Mouse (Mus musculus) cerebellum, adult 2 months (tissue): ENCODE data around the gene Trappc10. TPM values are rescaled to one million over a fixed set of nuclear protein-coding genes. Genes with fewer than 3 reads are reported as not detected.

ENCODE experiments used
- DNase-seq, 2 experiments: peaks; one replicate each; pipeline ENCODE4 v3.0.0; 2021
- H3K27ac ChIP-seq: fragments of 200-500 bp; 2 replicates; pipeline ENCODE4 v1.5.1; 2012; ENCODE audit warnings: low read length, control low read depth, inconsistent platforms; ENCODE audit not compliant: insufficient read depth
- H3K27me3 ChIP-seq: fragments of 200-500 bp; 2 replicates; pipeline ENCODE4 v1.6.1; 2012; ENCODE audit warnings: inconsistent platforms, mild to moderate bottlenecking, low read length, moderate library complexity; ENCODE audit not compliant: control insufficient read depth, insufficient read depth
- H3K4me1 ChIP-seq: fragments of 200-500 bp; 2 replicates; pipeline ENCODE4 v1.6.1; 2011; ENCODE audit warnings: low read length; ENCODE audit not compliant: control insufficient read depth, insufficient read depth
- H3K4me3 ChIP-seq: fragments of 200-500 bp; replicated peaks from 2 replicates; pipeline ENCODE3; 2011; ENCODE audit warnings: mild to moderate bottlenecking, low read depth, low read length, control low read depth; ENCODE audit not compliant: insufficient read depth
- CTCF ChIP-seq: fragments of 200-500 bp; IDR thresholded peaks from 2 replicates; pipeline ENCODE4 v1.5.1; 2011; ENCODE audit warnings: low read depth, mild to moderate bottlenecking, control low read depth, low read length, moderate library complexity, borderline replicate concordance; ENCODE audit not compliant: insufficient read depth
- POLR2A ChIP-seq: fragments of 200-500 bp; IDR thresholded peaks from 2 replicates; pipeline ENCODE4 v1.6.1; 2011; ENCODE audit warnings: low read length, control low read depth, borderline replicate concordance; ENCODE audit not compliant: insufficient read depth
- WGBS: fragments of 180-500 bp; shearing (Covaris S2); methylation state at CpG from one replicate; pipeline ENCODE4 v1.1.7; 2018; 5-methylcytosine and 5-hydroxymethylcytosine counted together
- polyA plus RNA-seq: library from polyadenylated mRNA; depleted of rRNA; stranded (reverse); fragments of >200 nt; gene quantifications from 2 replicates; pipeline ENCODE4 v1.2.3, GENCODE M21; 2012

Trappc10 gene
- polyA plus RNA-seq, 1 experiment, result 74.3 TPM

GRCm38 (mm10) chr10:78236885-78237629, 7.4 kb downstream of the Trappc10 start:
- no peak overlapping the region for H3K4me3 ChIP-seq
- TF ChIP-seq POLR2A (no peak), CTCF (no peak)
- H3K4me1 ChIP-seq, result peaks cover 40% of the 10 kb centered on the region
- H3K27ac ChIP-seq, result peak overlapping the region; percentile 87
- WGBS, result 65% methylated on average over 8 of the region's 8 CpGs
- DNase-seq, result peak in 1 of 2 experiments; percentile 29
- H3K27me3 ChIP-seq, result no peaks in the 10 kb centered on the region

- DNase-seq, result no peak
- WGBS, result 66% methylated on average over 6 of the region's 6 CpGs
- Histone ChIP-seq H3K27ac (no peak overlapping the region), H3K27me3 (no peaks in the 10 kb centered on the region), H3K4me3 (no peak overlapping the region), H3K4me1 (peaks cover 34% of the 10 kb centered on the region)
- no peak for TF ChIP-seq CTCF
- no peak for TF ChIP-seq POLR2A
Measured at GRCm38 (mm10) chr10:78233756-78234155, 10.7 kb downstream of the Trappc10 start.

DNA sequence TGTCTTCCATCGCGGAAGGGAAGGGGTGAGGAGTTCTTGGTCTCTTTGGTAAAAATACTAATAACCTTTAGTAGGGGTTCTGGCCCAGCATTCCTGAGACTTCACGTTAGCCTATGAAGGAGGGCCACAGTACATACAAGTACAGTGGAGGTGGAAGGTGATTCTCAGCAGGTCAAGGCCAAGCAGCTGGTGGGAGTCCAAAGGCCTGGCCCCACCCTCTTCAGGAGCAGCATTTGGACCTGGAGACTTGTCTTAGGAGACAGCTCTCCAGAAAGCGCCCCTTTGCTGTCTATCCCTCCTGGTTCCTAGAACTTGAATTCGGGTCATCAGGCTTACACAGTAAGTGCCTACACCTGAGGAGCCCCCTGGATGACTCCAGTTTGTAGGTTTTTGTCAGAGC, 11.3 kb downstream of the Trappc10 start:
- TF ChIP-seq POLR2A (no peak), CTCF (no peak)
- WGBS, result 92% methylated on average over 5 of the region's 5 CpGs
- peaks cover 32% of the 10 kb centered on the region for H3K4me1 ChIP-seq
- no peaks in the 10 kb centered on the region for H3K27me3 ChIP-seq
- H3K27ac ChIP-seq, result no peak overlapping the region
- H3K4me3 ChIP-seq, result no peak overlapping the region
- DNase-seq, result no peak

DNA sequence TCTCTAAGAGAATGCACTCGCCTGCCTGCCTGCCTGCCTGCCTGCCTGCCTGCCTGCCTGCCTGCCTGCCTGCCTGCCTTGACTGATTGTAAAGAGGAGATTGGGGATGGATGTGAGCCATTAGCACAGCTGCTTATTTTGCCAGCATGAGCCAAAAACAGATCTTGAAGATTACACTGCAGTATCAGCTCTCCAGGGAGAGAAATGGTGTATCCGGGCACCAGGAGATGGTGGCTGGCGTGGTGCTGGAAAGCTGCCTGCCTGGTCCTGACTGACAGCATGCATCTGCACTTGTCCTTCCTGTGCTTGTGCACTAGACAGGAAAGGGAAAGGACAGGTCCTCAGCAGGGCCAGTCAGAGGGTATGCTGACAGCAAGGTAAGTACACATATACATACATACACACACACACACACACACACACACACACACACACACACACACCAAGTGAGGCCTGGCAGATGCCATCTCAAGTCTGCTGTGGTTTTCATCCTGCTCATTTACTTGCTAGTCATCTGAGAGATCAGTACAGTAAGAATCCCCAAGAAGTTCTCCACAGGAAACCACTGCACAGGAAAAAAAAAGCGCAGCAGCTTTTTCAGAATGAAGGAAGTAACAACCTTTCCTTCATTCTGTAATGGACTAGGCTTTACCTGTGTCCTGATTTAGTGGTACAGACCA, 12.0 kb downstream of the Trappc10 start:
- TF ChIP-seq CTCF, result no peak
- no peak for TF ChIP-seq POLR2A
- 53% methylated on average over 4 of the region's 4 CpGs for WGBS

DNA sequence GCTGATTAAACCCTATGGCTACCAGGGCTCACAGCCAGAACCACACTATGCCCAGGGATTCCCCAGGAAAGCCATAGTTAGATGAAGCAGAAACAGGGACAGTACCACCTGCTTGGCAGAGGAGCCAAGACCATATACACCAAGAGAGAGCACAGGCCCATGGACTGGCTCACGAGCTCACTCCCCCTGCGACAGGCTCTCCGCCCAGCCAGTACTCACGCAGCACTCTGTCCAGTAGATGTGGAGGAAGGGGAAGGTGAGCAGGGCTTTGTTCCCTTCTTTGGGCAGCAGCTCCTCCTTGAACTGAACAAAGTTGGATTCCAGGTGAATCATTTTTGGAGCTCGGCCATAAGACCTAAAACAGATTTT, 15.9 kb downstream of the Trappc10 start:
- no peaks in the 10 kb centered on the region for H3K27me3 ChIP-seq
- H3K4me3 ChIP-seq, result no peak overlapping the region
- H3K27ac ChIP-seq, result peak overlapping the region; percentile 2; the same call in 1 of the 2 replicates
- no peak for DNase-seq
- peaks cover 16% of the 10 kb centered on the region for H3K4me1 ChIP-seq
- WGBS, result 41% methylated on average over 5 of the region's 5 CpGs
- TF ChIP-seq POLR2A (no peak), CTCF (no peak)

More for the DNA sequence above, 12.0 kb downstream of the Trappc10 start:
- Histone ChIP-seq H3K4me3 (no peak overlapping the region), H3K27ac (peak overlapping the region; percentile 49; the same call in 1 of the 2 replicates), H3K27me3 (no peaks in the 10 kb centered on the region), H3K4me1 (peaks cover 35% of the 10 kb centered on the region)
- no peak for DNase-seq

DNA sequence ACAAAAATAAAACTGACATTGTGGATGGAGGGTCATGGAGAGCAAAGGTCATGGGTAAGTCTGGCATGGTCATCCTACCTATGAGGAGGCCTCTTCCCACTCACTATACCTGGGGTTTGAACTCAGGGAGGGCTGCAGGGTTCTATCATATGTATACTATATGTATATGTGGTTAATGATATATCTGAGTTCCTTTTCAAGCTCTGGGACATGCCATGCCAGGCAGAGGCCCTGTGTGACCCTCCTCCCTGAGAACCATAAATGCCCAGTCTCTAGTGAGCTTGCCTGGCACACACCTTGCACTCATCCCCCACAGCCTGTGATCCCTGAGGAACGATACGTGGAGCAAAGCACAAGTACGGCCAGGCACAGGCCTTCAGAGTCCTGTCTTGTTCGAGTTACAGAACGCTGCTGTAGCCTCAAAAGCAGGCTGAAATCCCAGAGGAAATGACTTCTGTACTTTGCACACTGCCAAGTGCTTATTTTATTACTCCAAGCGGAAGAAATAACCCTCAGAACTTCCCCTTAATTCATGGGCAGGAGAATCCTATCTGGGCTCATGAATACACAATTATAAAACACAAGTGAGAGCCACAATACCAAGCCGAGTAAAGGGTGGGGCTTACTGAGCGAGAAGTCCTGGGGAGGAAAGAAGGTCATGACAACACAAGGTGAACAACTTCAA, 16.4 kb downstream of the Trappc10 start:
- no peak for DNase-seq
- Histone ChIP-seq H3K27ac (no peak overlapping the region), H3K4me1 (peaks cover 13% of the 10 kb centered on the region), H3K27me3 (no peaks in the 10 kb centered on the region), H3K4me3 (no peak overlapping the region)
- 26% methylated on average over 8 of the region's 8 CpGs for WGBS
- no peak for TF ChIP-seq POLR2A
- TF ChIP-seq CTCF, result no peak

- Histone ChIP-seq H3K4me3 (no peak overlapping the region), H3K4me1 (peaks cover 7% of the 10 kb centered on the region), H3K27me3 (no peaks in the 10 kb centered on the region), H3K27ac (no peak overlapping the region)
- TF ChIP-seq POLR2A, result no peak
- no peak for TF ChIP-seq CTCF
- WGBS, result 89% methylated on average over 6 of the region's 6 CpGs
- no peak for DNase-seq
Measured at GRCm38 (mm10) chr10:78224136-78224535, 20.3 kb downstream of the Trappc10 start.
